Mouse (Mus musculus) heart, adult 18-20 months (tissue): ENCODE results near the gene Prkacb. TPM values are rescaled to one million over a fixed set of nuclear protein-coding genes. Genes with fewer than 3 reads are reported as not detected.
A peak's percentile ranks its signal among the peaks of the same experiment; 100 is the strongest.
"Not testable (repeated sequence)": the region's sequence is repeated elsewhere in the genome, so short reads cannot be mapped to it uniquely, and the experiment has no call there.

Experiments used
- DNase-seq, 2 experiments: peaks; one replicate each; pipeline ENCODE4 v3.0.0; 2021 to 2022; ENCODE audit warnings: mixed read lengths in 1 of 2
- total RNA-seq, 2 experiments: library from RNA; stranded (reverse); gene quantifications; 2 replicates each; pipeline ENCODE4 v1.2.3; 2021

Prkacb gene
- total RNA-seq, 2 experiments from 2014 or later: 60.8 to 66.0 TPM

GRCm38 (mm10) chr3:146778913-146779312, 33.9 kb downstream of the Prkacb start:
- peak in 1 of 2 experiments; percentile 50 for DNase-seq

DNA sequence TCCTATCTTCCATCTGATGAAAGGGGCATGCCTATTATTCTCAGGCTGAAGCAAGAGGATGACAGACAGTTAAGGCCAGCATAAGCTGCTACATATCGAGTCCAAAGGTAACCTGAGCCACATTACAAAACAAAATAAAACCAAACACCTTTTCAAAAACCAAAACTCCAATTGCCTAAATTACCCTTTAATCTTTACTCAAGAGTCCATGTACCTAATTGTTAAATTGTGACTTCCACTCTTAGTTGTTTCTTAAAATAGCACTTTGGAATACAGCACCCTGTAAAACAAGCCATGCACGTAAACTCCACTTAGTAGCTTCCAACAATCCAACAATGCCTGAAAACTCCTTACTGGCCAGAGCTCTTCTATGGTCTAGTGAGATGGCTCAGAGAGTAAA, 34.3 kb downstream of the Prkacb start:
- DNase-seq: no peak

GRCm38 (mm10) chr3:146776711-146777110, 36.1 kb downstream of the Prkacb start:
- DNase-seq: no peak

DNA sequence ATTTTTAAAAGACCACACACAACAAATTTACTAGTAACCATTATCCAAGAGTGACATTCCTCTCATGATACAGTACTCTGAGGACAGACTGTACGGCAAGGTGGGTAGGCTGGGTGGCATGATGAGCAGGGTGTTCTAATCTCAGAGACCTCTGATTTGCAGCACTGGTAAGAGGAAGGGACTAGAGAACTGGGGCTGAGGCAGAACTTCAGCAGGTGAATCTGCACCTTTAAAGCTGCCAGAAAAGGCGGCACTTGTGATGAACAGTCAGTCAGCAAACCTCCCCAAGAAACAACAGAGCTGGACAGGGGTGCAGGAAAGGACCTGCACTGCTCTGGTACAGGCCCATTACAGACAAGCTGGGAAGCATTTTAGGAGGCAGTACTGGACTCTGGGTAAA, 41.9 kb downstream of the Prkacb start:
- no peak for DNase-seq

DNA sequence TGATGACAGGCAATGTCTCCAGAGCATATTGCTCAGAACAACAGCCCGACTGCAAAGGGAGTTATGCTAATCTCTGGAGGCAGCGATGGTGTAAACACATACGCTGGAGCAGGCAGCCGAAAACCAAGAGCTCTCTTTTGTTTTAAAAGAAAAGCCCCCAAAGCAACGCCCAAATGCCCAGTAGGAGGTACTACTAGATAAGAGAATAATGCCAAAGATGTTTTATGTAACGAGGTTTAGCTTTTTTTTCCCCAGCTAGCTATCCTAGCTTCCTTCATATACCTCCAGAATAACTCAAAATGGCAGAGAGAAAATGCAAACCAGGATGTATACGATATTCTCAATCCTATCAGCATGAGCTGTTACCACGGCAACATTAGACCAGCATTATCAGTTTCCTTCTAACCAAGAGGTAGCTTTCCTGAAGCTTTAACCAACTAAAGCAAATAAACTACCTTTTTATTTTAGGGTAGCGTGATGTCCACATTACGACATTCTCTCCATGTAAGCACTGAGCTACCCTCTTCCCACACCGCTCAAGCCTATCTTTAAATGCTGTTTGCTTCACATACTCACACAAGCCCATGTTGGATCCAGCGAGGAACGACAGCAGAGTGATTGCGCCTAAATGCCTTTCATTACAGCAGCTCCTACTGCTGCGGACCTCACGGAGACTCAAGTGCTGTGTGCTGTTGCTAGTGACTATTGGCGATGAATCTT, 42.7 kb downstream of the Prkacb start:
- DNase-seq: peak in 1 of 2 experiments; percentile 43

DNA sequence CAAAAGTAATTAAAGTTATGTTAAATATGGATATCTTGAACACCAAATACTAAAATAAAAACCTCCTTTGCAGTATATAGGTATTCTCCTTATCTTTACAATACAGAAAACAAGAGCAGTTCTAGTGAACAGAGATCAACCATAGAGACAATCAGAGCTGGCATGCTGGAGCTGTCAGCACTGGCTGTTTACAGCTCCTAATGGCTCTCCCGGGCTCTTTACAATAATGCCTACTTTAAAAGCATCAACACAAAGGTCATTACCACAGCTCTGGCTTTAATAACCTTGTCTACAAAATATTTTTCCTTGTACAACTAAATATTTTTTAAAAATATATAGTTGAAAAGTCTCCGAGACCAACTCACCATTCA, 43.2 kb downstream of the Prkacb start:
- no peak for DNase-seq

DNA sequence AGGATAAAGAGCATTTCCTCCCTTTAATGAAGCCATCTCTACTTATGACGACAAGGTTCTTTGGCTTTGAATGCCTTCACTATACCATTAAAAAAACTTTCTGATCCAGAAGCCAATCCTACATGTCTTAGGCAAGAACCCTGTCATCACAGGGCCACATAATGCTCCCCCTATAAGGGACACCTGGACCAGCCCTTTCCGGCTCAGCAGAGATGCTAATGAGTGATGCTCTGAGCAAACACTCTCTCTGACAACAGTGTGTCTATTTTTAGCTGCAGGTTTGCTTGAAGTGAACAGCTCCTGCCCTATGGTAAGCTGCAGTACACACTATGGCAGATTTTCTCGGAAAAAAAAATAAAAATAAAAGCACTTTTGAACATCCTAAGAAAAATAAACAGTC, 43.9 kb downstream of the Prkacb start:
- no peak for DNase-seq

GRCm38 (mm10) chr3:146768360-146768759, 44.4 kb downstream of the Prkacb start:
- DNase-seq: no peak

GRCm38 (mm10) chr3:146766701-146767181, 46.0 kb downstream of the Prkacb start:
- peak; percentile 31 to 47 for DNase-seq

- DNase-seq: no peak
Measured at GRCm38 (mm10) chr3:146766071-146766605, 46.7 kb downstream of the Prkacb start.

GRCm38 (mm10) chr3:146764871-146765529, 47.8 kb downstream of the Prkacb start:
- no peak for DNase-seq

DNA sequence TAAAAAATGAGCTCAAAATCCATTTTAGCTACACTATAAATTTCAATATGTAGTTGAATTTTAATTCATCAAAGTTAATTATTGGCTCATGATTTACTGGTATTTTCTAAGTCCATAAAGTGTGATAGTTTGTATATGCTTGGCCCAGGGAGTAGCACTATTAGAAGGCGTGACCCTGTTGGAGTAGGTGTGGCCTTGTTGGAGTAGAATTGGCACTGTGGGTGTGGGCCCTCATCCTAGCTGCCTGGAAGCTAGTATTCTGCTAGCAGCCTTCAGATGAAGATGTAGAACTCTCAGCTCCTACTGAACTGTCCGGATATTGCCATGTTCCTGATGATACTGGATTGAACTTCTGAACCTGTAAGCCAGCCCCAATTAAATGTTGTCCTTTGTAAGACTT, 49.7 kb downstream of the Prkacb start:
- DNase-seq: not testable (repeated sequence)

GRCm38 (mm10) chr3:146761276-146761675, 51.5 kb downstream of the Prkacb start:
- DNase-seq: no peak

- DNase-seq: no peak
Measured at GRCm38 (mm10) chr3:146757970-146758960, 54.5 kb downstream of the Prkacb start.

DNA sequence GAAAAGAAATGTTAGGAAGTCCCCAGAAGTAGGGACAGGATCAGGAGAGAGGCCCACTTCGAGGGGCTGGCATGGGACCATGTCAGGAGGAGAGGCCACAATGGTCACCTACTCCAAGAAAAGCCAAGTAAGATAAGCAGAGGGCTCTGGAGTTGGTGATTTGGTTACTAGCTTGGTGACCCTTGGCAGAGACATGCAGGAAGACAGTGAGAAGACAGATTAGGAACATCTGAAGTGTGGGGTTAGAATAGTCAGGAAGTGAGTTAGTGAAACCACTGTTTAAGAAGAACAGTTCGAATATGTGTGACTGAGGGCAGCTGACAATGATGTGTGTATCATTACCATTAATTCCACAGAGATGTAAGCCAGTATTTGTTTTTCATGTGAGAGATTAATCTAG, 58.5 kb downstream of the Prkacb start:
- no peak for DNase-seq

GRCm38 (mm10) chr3:146741564-146742202, 71.1 kb downstream of the Prkacb start:
- no peak for DNase-seq

GRCm38 (mm10) chr3:146741158-146741557, 71.6 kb downstream of the Prkacb start:
- DNase-seq: no peak

DNA sequence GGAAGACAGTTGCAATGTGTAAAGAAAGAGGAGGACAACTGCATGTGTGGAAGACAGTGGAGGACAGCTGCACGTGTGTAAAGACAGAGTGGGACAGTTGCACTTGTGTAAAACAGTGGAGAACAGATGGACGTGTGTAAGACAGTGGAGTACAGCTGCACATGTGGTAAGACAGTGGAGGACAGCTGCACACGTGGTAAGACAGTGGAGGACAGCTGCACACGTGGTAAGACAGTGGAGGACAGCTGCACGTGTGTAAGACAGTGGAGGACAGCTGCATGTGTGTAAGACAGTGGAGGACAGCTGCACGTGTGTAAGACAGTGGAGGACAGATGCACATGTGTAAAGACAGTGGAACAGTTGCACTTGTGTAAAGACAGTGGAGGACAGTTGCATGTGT, 76.6 kb downstream of the Prkacb start:
- DNase-seq: not testable (repeated sequence)

GRCm38 (mm10) chr3:146735657-146736056, 77.1 kb downstream of the Prkacb start:
- no peak for DNase-seq

DNA sequence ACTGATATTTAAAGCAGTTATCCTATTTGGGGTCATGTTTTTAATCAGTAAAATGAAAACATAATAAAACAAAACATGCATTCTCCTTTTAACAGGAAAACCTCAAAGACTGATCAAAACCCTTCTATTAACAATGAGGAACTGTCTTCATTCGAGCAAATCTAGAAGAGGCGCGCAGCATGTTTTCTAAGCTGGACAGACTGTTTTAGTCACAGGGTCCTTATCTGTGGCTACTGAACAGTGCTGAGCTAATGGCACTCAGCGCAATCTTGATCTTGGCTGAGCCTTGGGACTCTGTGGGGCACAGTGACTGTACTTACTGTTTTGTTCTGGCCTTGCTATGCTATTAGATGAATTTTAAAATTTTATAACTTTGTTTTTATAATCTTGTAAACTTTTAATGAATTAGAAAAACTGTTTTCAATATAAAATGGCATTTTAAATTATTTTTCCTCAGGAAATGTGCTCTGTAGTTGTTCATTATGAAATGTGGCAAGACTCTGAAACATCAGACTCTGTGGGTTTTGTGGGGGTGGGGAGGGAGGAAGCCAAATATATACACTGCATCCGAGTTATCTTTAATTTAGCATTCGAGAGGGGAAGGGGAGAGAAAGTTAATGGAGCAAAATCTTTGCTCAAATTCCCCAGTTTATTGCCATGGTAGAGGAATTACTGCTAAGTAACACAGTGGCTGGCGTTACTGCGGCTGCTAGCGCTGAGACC, 77.7 kb downstream of the Prkacb start:
- no peak for DNase-seq

GRCm38 (mm10) chr3:146731499-146731898, 81.3 kb downstream of the Prkacb start:
- no peak for DNase-seq
